Mouse (Mus musculus) heart, postnatal 0 days (tissue): ENCODE results near the gene Mbd3.

ENCODE experiments used
- CTCF ChIP-seq: IDR thresholded peaks from 2 replicates; pipeline ENCODE4 v1.5.1; 2016; ENCODE audit warnings: antibody characterized with exemption, control low read depth, low read depth
- EP300 ChIP-seq: IDR thresholded peaks from 2 replicates; pipeline ENCODE4 v1.6.1; 2016; ENCODE audit warnings: antibody characterized with exemption, low read depth

- TF ChIP-seq CTCF = no peak
- TF ChIP-seq EP300 = no peak
These were observed 22.5 kb upstream of the Mbd3 start for GRCm38 (mm10) chr10:80421651-80422472.
